Mouse (Mus musculus): Measurements from ENCODE around the gene Sel1l2. TPM values are rescaled to one million over a fixed set of nuclear protein-coding genes. Genes with fewer than 3 reads are reported as not detected.

Sel1l2 gene
- polyA plus RNA-seq, 1 experiment, result not detected

DNA sequence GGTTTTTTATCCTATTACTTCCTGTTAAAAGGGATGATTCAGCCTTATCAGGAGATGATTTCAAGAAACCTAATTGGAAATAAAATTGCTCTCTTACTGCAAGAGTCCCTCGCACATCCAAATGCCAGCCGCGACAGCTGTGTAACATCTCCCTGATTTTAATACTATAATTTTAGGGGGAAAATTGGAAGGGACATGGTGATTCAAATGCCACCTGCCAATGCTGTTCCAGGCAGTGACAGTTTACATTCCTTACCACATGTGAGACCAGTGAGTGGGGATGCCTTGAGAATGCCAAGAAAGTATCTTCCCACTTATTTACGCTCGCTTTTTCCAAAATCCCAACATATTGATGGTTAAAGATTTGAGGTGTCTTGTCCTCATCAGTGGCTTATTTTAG is 146.4 kb downstream of the Sel1l2 start:
- Histone ChIP-seq H3K4me3 (replicated peaks; ENCODE audit: control insufficient read depth, low read depth, low read length) (no peak overlapping the region), H3K4me1 (ENCODE audit: control insufficient read depth, insufficient read depth, low read length) (no peaks in the 10 kb centered on the region), H3K27ac (ENCODE audit: control insufficient read depth, insufficient read depth, low read depth, low read length, poor library complexity) (no peak overlapping the region)
- no peak for TF ChIP-seq POLR2A (IDR thresholded peaks at IDR 0.05; ENCODE audit: borderline replicate concordance, control insufficient read depth, low read depth, low read length)
- TF ChIP-seq CTCF (IDR thresholded peaks at IDR 0.05; ENCODE audit: control insufficient read depth, insufficient read depth, low read length), result no peak
- 90% methylated on average over 5 of the region's 5 CpGs for WGBS

DNA sequence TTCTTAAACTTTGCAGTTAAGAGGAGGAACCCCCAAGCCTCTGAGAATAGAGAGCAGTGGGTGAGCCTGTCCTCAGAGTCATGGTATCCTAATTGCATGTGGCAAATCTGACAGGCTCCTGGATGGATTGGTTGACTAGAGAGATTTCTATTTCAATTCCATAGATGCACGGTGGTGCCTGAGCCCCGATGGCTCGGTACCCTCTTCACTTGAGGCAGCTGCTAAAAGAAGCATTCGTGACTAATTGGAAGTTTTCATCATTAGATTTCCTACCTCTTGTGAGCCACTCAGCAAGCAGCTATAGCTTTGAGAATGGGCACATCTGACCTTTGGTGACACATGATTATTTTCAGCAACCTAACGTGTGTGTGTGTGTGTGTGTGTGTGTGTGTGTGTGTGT is 147.1 kb downstream of the Sel1l2 start:
- no peaks in the 10 kb centered on the region for H3K4me1 ChIP-seq (ENCODE audit: control insufficient read depth, insufficient read depth, low read length)
- no peak overlapping the region for H3K27ac ChIP-seq (ENCODE audit: control insufficient read depth, insufficient read depth, low read depth, low read length, poor library complexity)
- no peak for TF ChIP-seq CTCF (IDR thresholded peaks at IDR 0.05; ENCODE audit: control insufficient read depth, insufficient read depth, low read length)
- WGBS, result 79% methylated on average over 5 of the region's 5 CpGs
- H3K4me3 ChIP-seq (replicated peaks; ENCODE audit: control insufficient read depth, low read depth, low read length), result no peak overlapping the region

DNA sequence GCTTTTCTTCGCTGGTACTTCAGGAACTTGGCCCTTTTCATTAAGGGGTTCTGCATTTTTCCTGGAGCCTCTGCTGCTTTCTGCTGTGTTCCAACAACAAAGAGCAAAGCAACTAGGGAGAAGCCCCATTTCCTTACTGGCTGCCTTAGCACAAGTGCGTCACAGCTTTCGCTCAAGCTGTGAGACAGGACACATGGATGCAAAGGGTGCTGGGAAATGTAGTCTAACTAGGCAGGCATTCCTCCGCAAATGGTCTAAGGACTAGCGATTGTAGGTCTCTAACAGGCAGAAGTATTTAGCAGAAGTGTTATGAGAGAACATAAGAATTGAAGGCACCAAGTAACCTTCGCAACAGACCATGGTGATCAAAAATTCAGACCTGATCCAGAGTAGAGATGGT is 152.3 kb downstream of the Sel1l2 start:
- no peak overlapping the region for H3K4me3 ChIP-seq (replicated peaks; ENCODE audit: control insufficient read depth, low read depth, low read length)
- no peaks in the 10 kb centered on the region for H3K4me1 ChIP-seq (ENCODE audit: control insufficient read depth, insufficient read depth, low read length)
- H3K27ac ChIP-seq (ENCODE audit: control insufficient read depth, insufficient read depth, low read depth, low read length, poor library complexity), result no peak overlapping the region
- 62% methylated on average over 6 of the region's 6 CpGs for WGBS
- TF ChIP-seq POLR2A (IDR thresholded peaks at IDR 0.05; ENCODE audit: borderline replicate concordance, control insufficient read depth, low read depth, low read length), result no peak
- TF ChIP-seq CTCF (IDR thresholded peaks at IDR 0.05; ENCODE audit: control insufficient read depth, insufficient read depth, low read length), result no peak

- 42% methylated on average over 1 of the region's 1 CpGs for WGBS
These were observed 159.2 kb downstream of the Sel1l2 start for GRCm38 (mm10) chr2:140230295-140230694.

GRCm38 (mm10) chr2:140220325-140220724 is 169.2 kb downstream of the Sel1l2 start:
- H3K4me1 ChIP-seq (ENCODE audit: control insufficient read depth, insufficient read depth, low read length), result no peaks in the 10 kb centered on the region
- no peak overlapping the region for H3K27ac ChIP-seq (ENCODE audit: control insufficient read depth, insufficient read depth, low read depth, low read length, poor library complexity)
- TF ChIP-seq CTCF (IDR thresholded peaks at IDR 0.05; ENCODE audit: control insufficient read depth, insufficient read depth, low read length), result no peak
- TF ChIP-seq POLR2A (IDR thresholded peaks at IDR 0.05; ENCODE audit: borderline replicate concordance, control insufficient read depth, low read depth, low read length), result no peak
- no peak overlapping the region for H3K4me3 ChIP-seq (replicated peaks; ENCODE audit: control insufficient read depth, low read depth, low read length)
- 81% methylated on average over 8 of the region's 8 CpGs for WGBS

More at GRCm38 (mm10) chr2:140230295-140230694, 159.2 kb downstream of the Sel1l2 start:
- no peak overlapping the region for H3K27ac ChIP-seq (ENCODE audit: control insufficient read depth, insufficient read depth, low read depth, low read length, poor library complexity)
- H3K4me1 ChIP-seq (ENCODE audit: control insufficient read depth, insufficient read depth, low read length), result no peaks in the 10 kb centered on the region
- no peak for TF ChIP-seq POLR2A (IDR thresholded peaks at IDR 0.05; ENCODE audit: borderline replicate concordance, control insufficient read depth, low read depth, low read length)
- TF ChIP-seq CTCF (IDR thresholded peaks at IDR 0.05; ENCODE audit: control insufficient read depth, insufficient read depth, low read length), result no peak
- no peak overlapping the region for H3K4me3 ChIP-seq (replicated peaks; ENCODE audit: control insufficient read depth, low read depth, low read length)

GRCm38 (mm10) chr2:140215965-140216364 is 173.5 kb downstream of the Sel1l2 start:
- H3K4me3 ChIP-seq (replicated peaks; ENCODE audit: control insufficient read depth, low read depth, low read length), result no peak overlapping the region
- WGBS, result 56% methylated on average over 1 of the region's 1 CpGs
- H3K27ac ChIP-seq (ENCODE audit: control insufficient read depth, insufficient read depth, low read depth, low read length, poor library complexity), result no peak overlapping the region
- TF ChIP-seq CTCF (IDR thresholded peaks at IDR 0.05; ENCODE audit: control insufficient read depth, insufficient read depth, low read length) (no peak), POLR2A (IDR thresholded peaks at IDR 0.05; ENCODE audit: borderline replicate concordance, control insufficient read depth, low read depth, low read length) (no peak)
- H3K4me1 ChIP-seq (ENCODE audit: control insufficient read depth, insufficient read depth, low read length), result no peaks in the 10 kb centered on the region

GRCm38 (mm10) chr2:140215415-140215814 is 174.1 kb downstream of the Sel1l2 start:
- no peak overlapping the region for H3K27ac ChIP-seq (ENCODE audit: control insufficient read depth, insufficient read depth, low read depth, low read length, poor library complexity)
- TF ChIP-seq CTCF (IDR thresholded peaks at IDR 0.05; ENCODE audit: control insufficient read depth, insufficient read depth, low read length), result no peak
- no peak for TF ChIP-seq POLR2A (IDR thresholded peaks at IDR 0.05; ENCODE audit: borderline replicate concordance, control insufficient read depth, low read depth, low read length)
- no peaks in the 10 kb centered on the region for H3K4me1 ChIP-seq (ENCODE audit: control insufficient read depth, insufficient read depth, low read length)
- H3K4me3 ChIP-seq (replicated peaks; ENCODE audit: control insufficient read depth, low read depth, low read length), result no peak overlapping the region
- WGBS, result 48% methylated on average over 2 of the region's 2 CpGs

DNA sequence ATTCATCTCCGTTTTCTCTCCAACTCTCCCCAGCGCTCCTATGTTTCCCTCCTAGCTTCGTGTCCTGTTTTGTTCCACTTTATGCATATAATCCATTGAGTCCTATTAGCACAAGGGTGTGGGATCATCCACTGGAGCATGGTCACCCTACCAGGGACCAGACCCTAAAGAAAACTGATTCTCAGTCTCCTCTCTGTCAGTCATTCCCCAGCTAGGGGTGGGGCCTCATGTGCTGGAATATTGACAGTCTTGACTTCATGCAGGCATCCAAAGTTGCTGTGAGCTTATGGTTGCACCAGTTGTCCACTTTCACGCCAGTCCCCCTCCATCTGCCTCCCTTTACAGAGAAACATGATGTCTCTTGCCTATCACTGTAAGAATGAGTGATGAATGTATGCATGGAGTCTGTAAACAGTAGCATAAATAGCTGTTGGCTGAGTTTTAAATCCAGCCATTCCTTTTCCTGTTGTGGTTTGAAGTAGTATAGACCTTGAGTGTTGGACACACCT is 174.9 kb downstream of the Sel1l2 start:
- no peak overlapping the region for H3K27ac ChIP-seq (ENCODE audit: control insufficient read depth, insufficient read depth, low read depth, low read length, poor library complexity)
- H3K4me3 ChIP-seq (replicated peaks; ENCODE audit: control insufficient read depth, low read depth, low read length), result no peak overlapping the region
- no peaks in the 10 kb centered on the region for H3K4me1 ChIP-seq (ENCODE audit: control insufficient read depth, insufficient read depth, low read length)
- TF ChIP-seq CTCF (IDR thresholded peaks at IDR 0.05; ENCODE audit: control insufficient read depth, insufficient read depth, low read length) (no peak), POLR2A (IDR thresholded peaks at IDR 0.05; ENCODE audit: borderline replicate concordance, control insufficient read depth, low read depth, low read length) (no peak)
- 80% methylated on average over 4 of the region's 4 CpGs for WGBS

- no peak overlapping the region for H3K4me3 ChIP-seq (replicated peaks; ENCODE audit: control insufficient read depth, low read depth, low read length)
- no peaks in the 10 kb centered on the region for H3K4me1 ChIP-seq (ENCODE audit: control insufficient read depth, insufficient read depth, low read length)
- no peak overlapping the region for H3K27ac ChIP-seq (ENCODE audit: control insufficient read depth, insufficient read depth, low read depth, low read length, poor library complexity)
- 90% methylated on average over 7 of the region's 7 CpGs for WGBS
- no peak for TF ChIP-seq POLR2A (IDR thresholded peaks at IDR 0.05; ENCODE audit: borderline replicate concordance, control insufficient read depth, low read depth, low read length)
- TF ChIP-seq CTCF (IDR thresholded peaks at IDR 0.05; ENCODE audit: control insufficient read depth, insufficient read depth, low read length), result no peak
These were observed 185.8 kb downstream of the Sel1l2 start for GRCm38 (mm10) chr2:140203756-140204155.
